Mouse (Mus musculus) retina, postnatal 1 day (tissue): ENCODE results near the gene Slc2a12.

Experiments
- DNase-seq: peaks from one replicate; pipeline ENCODE4 v3.0.0-alpha.2; 2012

Gene Slc2a12

GRCm38 (mm10) chr10:22668509-22668908 is 23.7 kb downstream of the Slc2a12 start:
- no peak for DNase-seq

GRCm38 (mm10) chr10:22674176-22674575 is 29.4 kb downstream of the Slc2a12 start:
- DNase-seq = no peak

- DNase-seq = no peak
Observed at GRCm38 (mm10) chr10:22675848-22676630, 31.2 kb downstream of the Slc2a12 start.

- DNase-seq = no peak
Observed at GRCm38 (mm10) chr10:22696236-22696635, 51.4 kb downstream of the Slc2a12 start.

- no peak for DNase-seq
Observed at GRCm38 (mm10) chr10:22696864-22697263, 52.1 kb downstream of the Slc2a12 start.

GRCm38 (mm10) chr10:22698158-22698953 is 53.5 kb downstream of the Slc2a12 start:
- DNase-seq = no peak

GRCm38 (mm10) chr10:22699487-22700335 is 54.9 kb downstream of the Slc2a12 start:
- DNase-seq = peak; percentile 12

GRCm38 (mm10) chr10:22700773-22701172 is 56.0 kb downstream of the Slc2a12 start:
- no peak for DNase-seq

GRCm38 (mm10) chr10:22701485-22702315 is 56.9 kb downstream of the Slc2a12 start:
- DNase-seq = no peak

- no peak for DNase-seq
Observed at GRCm38 (mm10) chr10:22703844-22704243, 59.0 kb downstream of the Slc2a12 start.

- no peak for DNase-seq
Observed at GRCm38 (mm10) chr10:22708190-22708843, 63.5 kb downstream of the Slc2a12 start.

GRCm38 (mm10) chr10:22710173-22710777 is 65.5 kb downstream of the Slc2a12 start:
- DNase-seq = no peak

GRCm38 (mm10) chr10:22712955-22713354 is 68.1 kb downstream of the Slc2a12 start:
- DNase-seq = no peak

GRCm38 (mm10) chr10:22714520-22714919 is 69.7 kb downstream of the Slc2a12 start:
- peak; percentile 71 for DNase-seq

GRCm38 (mm10) chr10:22718475-22718874 is 73.7 kb downstream of the Slc2a12 start:
- peak; percentile 35 for DNase-seq

- no peak for DNase-seq
Observed at GRCm38 (mm10) chr10:22720781-22721529, 76.1 kb downstream of the Slc2a12 start.

GRCm38 (mm10) chr10:22725166-22725565 is 80.4 kb downstream of the Slc2a12 start:
- DNase-seq = no peak

- no peak for DNase-seq
Observed at GRCm38 (mm10) chr10:22726295-22726694, 81.5 kb downstream of the Slc2a12 start.

GRCm38 (mm10) chr10:22728257-22728656 is 83.4 kb downstream of the Slc2a12 start:
- no peak for DNase-seq

- DNase-seq = no peak
Observed at GRCm38 (mm10) chr10:22730266-22730991, 85.6 kb downstream of the Slc2a12 start.
